Comparison of ENCODE assay signal across 8 mouse cellular contexts in genomic region chr6:122601615-122602014, GRCm38 (mm10). TPM values are rescaled to one million over a fixed set of nuclear protein-coding genes. Genes with fewer than 3 reads are reported as not detected.
DNase-seq lines count a peak whose midpoint lies in the region; ATAC-seq and TF ChIP-seq lines count a peak whose summit lies in the region.

No protein-coding gene starts in this region.

- ATAC-seq in kidney, embryonic 14.5 days (ENCODE audit: low FRiP score, low TSS enrichment), result no peak
- no peak for ATAC-seq in hindbrain, embryonic 15.5 days (ENCODE audit: low FRiP score, low read depth)
- no peak for ATAC-seq in midbrain, embryonic 14.5 days (ENCODE audit: low FRiP score, low TSS enrichment)

- no peak for TF ChIP-seq POLR2A in bone marrow macrophage, adult 2 months (IDR thresholded peaks at IDR 0.05; ENCODE audit: borderline replicate concordance, low read depth, low read length)

- DNase-seq in kidney, adult 9 months, result no peak
- DNase-seq in midbrain, embryonic 14.5 days, result no peak
- no peak for DNase-seq in right cerebral cortex, postnatal 14 days
- DNase-seq in right cerebral cortex, adult 18-20 months, result no peak
- no peak for DNase-seq in thymus, postnatal 25 days

- H3K4me3 ChIP-seq in kidney, embryonic 14.5 days (ENCODE audit: low read length), result peak overlapping the region; percentile 46; the same call in 1 of the 2 replicates
- peak overlapping the region; percentile 55 for H3K4me3 ChIP-seq in bone marrow macrophage, adult 2 months (ENCODE audit: insufficient read depth, low read length)
- no peak overlapping the region for H3K4me3 ChIP-seq in hindbrain, embryonic 15.5 days
- no peak overlapping the region for H3K4me3 ChIP-seq in midbrain, embryonic 14.5 days (replicated peaks; ENCODE audit: low read depth, low read length)

- no peaks in the 10 kb centered on the region for H3K4me1 ChIP-seq in kidney, embryonic 14.5 days (ENCODE audit: control insufficient read depth, insufficient read depth, low read length)
- peaks cover 8% of the 10 kb centered on the region for H3K4me1 ChIP-seq in bone marrow macrophage, adult 2 months (ENCODE audit: control insufficient read depth, insufficient read depth, low read length)
- H3K4me1 ChIP-seq in hindbrain, embryonic 15.5 days (replicated peaks), result 0 out of 2 replicates have a peak, but pooled peaks cover 2% of the 10 kb centered on the region
- H3K4me1 ChIP-seq in midbrain, embryonic 14.5 days (ENCODE audit: control insufficient read depth, insufficient read depth, low read length), result no peaks in the 10 kb centered on the region

- 91% methylated on average over 3 of the region's 3 CpGs for WGBS in kidney, embryonic 14.5 days
- 90% methylated on average over 3 of the region's 3 CpGs for WGBS in hindbrain, embryonic 15.5 days
- 89% methylated on average over 3 of the region's 3 CpGs for WGBS in midbrain, embryonic 14.5 days

- H3K36me3 ChIP-seq in kidney, embryonic 14.5 days (ENCODE audit: control insufficient read depth, insufficient read depth, low read length), result no peaks in the 10 kb centered on the region
- H3K36me3 ChIP-seq in hindbrain, embryonic 15.5 days, result no peaks in the 10 kb centered on the region
- no peaks in the 10 kb centered on the region for H3K36me3 ChIP-seq in midbrain, embryonic 14.5 days (ENCODE audit: control insufficient read depth, insufficient read depth, low read length)

- peak overlapping the region; percentile 53; the same call in 1 of the 2 replicates for H3K9ac ChIP-seq in kidney, embryonic 14.5 days (ENCODE audit: low read depth, low read length)
- no peak overlapping the region for H3K9ac ChIP-seq in hindbrain, embryonic 15.5 days
- no peak overlapping the region for H3K9ac ChIP-seq in midbrain, embryonic 14.5 days (replicated peaks; ENCODE audit: low read length)

- H3K9me3 ChIP-seq in kidney, embryonic 14.5 days (ENCODE audit: control insufficient read depth, low read length), result no peaks in the 10 kb centered on the region
- no peaks in the 10 kb centered on the region for H3K9me3 ChIP-seq in hindbrain, embryonic 15.5 days
- H3K9me3 ChIP-seq in midbrain, embryonic 14.5 days (ENCODE audit: control insufficient read depth, low read length), result no peaks in the 10 kb centered on the region

- no peak overlapping the region for H3K27ac ChIP-seq in kidney, embryonic 14.5 days (ENCODE audit: low read depth, low read length)
- peak overlapping the region; percentile 99 for H3K27ac ChIP-seq in bone marrow macrophage, adult 2 months (ENCODE audit: insufficient read depth, low read depth, low read length)
- H3K27ac ChIP-seq in hindbrain, embryonic 15.5 days (replicated peaks), result no peak overlapping the region
- H3K27ac ChIP-seq in midbrain, embryonic 14.5 days (replicated peaks; ENCODE audit: low read depth, low read length), result no peak overlapping the region

- H3K27me3 ChIP-seq in kidney, embryonic 14.5 days (ENCODE audit: control insufficient read depth, insufficient read depth, low read length), result no peaks in the 10 kb centered on the region
- no peaks in the 10 kb centered on the region for H3K27me3 ChIP-seq in hindbrain, embryonic 15.5 days
- H3K27me3 ChIP-seq in midbrain, embryonic 14.5 days (ENCODE audit: control insufficient read depth, insufficient read depth, low read length), result no peaks in the 10 kb centered on the region

- no peak for TF ChIP-seq CTCF in bone marrow macrophage, adult 2 months (IDR thresholded peaks at IDR 0.05; ENCODE audit: low read depth, low read length)

- H3K4me2 ChIP-seq in kidney, embryonic 14.5 days (replicated peaks; ENCODE audit: low read depth, low read length), result peak overlapping the region; percentile 38
- peak overlapping the region; percentile 63; the same call in 1 of the 2 replicates for H3K4me2 ChIP-seq in hindbrain, embryonic 15.5 days
- peak overlapping the region; percentile 54 for H3K4me2 ChIP-seq in midbrain, embryonic 14.5 days (ENCODE audit: low read length)

RNA-seq across cellular contexts. Expression of gene Apobec1, which starts 0.6 kb away (rescaled TPM):
- 1.3 and 2.7 TPM in 2 replicates for polyA plus RNA-seq in kidney, embryonic 14.5 days (2014; fragmentation: Nextera tagmentation; extraction: Ambion mirVana)
- polyA plus RNA-seq in bone marrow macrophage, adult 2 months (2012; ENCODE audit: insufficient read depth, insufficient read length, missing spikeins), result 664 and 728 TPM in 2 replicates
- 1.4 and 2.4 TPM in 2 replicates for polyA plus RNA-seq in hindbrain, embryonic 15.5 days (2015; fragmentation: Nextera tagmentation; extraction: Ambion mirVana)
- polyA plus RNA-seq in midbrain, embryonic 14.5 days (2014; fragmentation: Nextera tagmentation; extraction: Ambion mirVana), result 0.31 and 1.6 TPM in 2 replicates

RNA-seq across cellular contexts. Expression of gene Gdf3, which starts 8.3 kb away (rescaled TPM):
- not detected in 2 replicates for polyA plus RNA-seq in kidney, embryonic 14.5 days (2014; fragmentation: Nextera tagmentation; extraction: Ambion mirVana)
- 30.2 and 32.0 TPM in 2 replicates for polyA plus RNA-seq in bone marrow macrophage, adult 2 months (2012; ENCODE audit: insufficient read depth, insufficient read length, missing spikeins)
- 0.06 TPM in 1 of 2 replicates, not detected in the other for polyA plus RNA-seq in hindbrain, embryonic 15.5 days (2015; fragmentation: Nextera tagmentation; extraction: Ambion mirVana)
- polyA plus RNA-seq in midbrain, embryonic 14.5 days (2014; fragmentation: Nextera tagmentation; extraction: Ambion mirVana), result 0.13 TPM in 1 of 2 replicates, not detected in the other

RNA-seq across cellular contexts. Expression of gene Dppa3, which starts 24.6 kb away (rescaled TPM):
- not detected in 2 replicates for polyA plus RNA-seq in kidney, embryonic 14.5 days (2014; fragmentation: Nextera tagmentation; extraction: Ambion mirVana)
- polyA plus RNA-seq in bone marrow macrophage, adult 2 months (2012; ENCODE audit: insufficient read depth, insufficient read length, missing spikeins), result 14.6 and 20.2 TPM in 2 replicates
- not detected in 2 replicates for polyA plus RNA-seq in hindbrain, embryonic 15.5 days (2015; fragmentation: Nextera tagmentation; extraction: Ambion mirVana)
- polyA plus RNA-seq in midbrain, embryonic 14.5 days (2014; fragmentation: Nextera tagmentation; extraction: Ambion mirVana), result not detected in 2 replicates

RNA-seq across cellular contexts. Expression of gene Aicda, which starts 48.0 kb away (rescaled TPM):
- polyA plus RNA-seq in kidney, embryonic 14.5 days (2014; fragmentation: Nextera tagmentation; extraction: Ambion mirVana), result not detected in 2 replicates
- polyA plus RNA-seq in bone marrow macrophage, adult 2 months (2012; ENCODE audit: insufficient read depth, insufficient read length, missing spikeins), result 0.45 TPM in 1 of 2 replicates, not detected in the other
- 0.25 and 0.77 TPM in 2 replicates for polyA plus RNA-seq in hindbrain, embryonic 15.5 days (2015; fragmentation: Nextera tagmentation; extraction: Ambion mirVana)
- polyA plus RNA-seq in midbrain, embryonic 14.5 days (2014; fragmentation: Nextera tagmentation; extraction: Ambion mirVana), result 0.81 and 0.95 TPM in 2 replicates

Comparison
In these comparisons a context has a peak if more than half of its experiments do, and no peak if none do; other contexts are left out.
1. H3K4me3 ChIP-seq: peak in kidney, embryonic 14.5 days (single experiment) and bone marrow macrophage, adult 2 months (single experiment); none in hindbrain, embryonic 15.5 days (single experiment) and midbrain, embryonic 14.5 days (single experiment).
2. RNA of gene Apobec1, which starts 0.6 kb away (polyA plus RNA-seq): 664 to 728 TPM in bone marrow macrophage, adult 2 months; 1.3 to 2.7 TPM in kidney, embryonic 14.5 days, 0.31 to 1.6 TPM in midbrain, embryonic 14.5 days and 1.4 to 2.4 TPM in hindbrain, embryonic 15.5 days; every median in the first group is over 100 times any median in the second.
3. RNA of gene Gdf3, which starts 8.3 kb away (polyA plus RNA-seq): 30.2 to 32.0 TPM in bone marrow macrophage, adult 2 months; 0.13 TPM in midbrain, embryonic 14.5 days, 0.06 TPM in hindbrain, embryonic 15.5 days and not detected in kidney, embryonic 14.5 days; every median in the first group is over 10 times any median in the second.
4. RNA of gene Dppa3, which starts 24.6 kb away (polyA plus RNA-seq): 14.6 to 20.2 TPM in bone marrow macrophage, adult 2 months; not detected in midbrain, embryonic 14.5 days, not detected in kidney, embryonic 14.5 days and not detected in hindbrain, embryonic 15.5 days; every median in the first group is over 10 times any median in the second.
5. Peak in every context shown above with its lines, with median percentiles within 50 percentile points of each other: H3K4me2 ChIP-seq.